Mouse (Mus musculus) heart, adult 2 months (tissue): ENCODE data around the gene Polr2i.

ENCODE experiments used
- CTCF ChIP-seq: fragments of 200-600 bp; IDR thresholded peaks from 2 replicates; pipeline ENCODE4 v1.8.1; 2022; ENCODE audit warnings: antibody characterized with exemption, mild to moderate bottlenecking, moderate library complexity
- POLR2A ChIP-seq: fragments of 200-500 bp; IDR thresholded peaks from 2 replicates; pipeline ENCODE4 v1.6.1; 2011; ENCODE audit warnings: mild to moderate bottlenecking, low read depth, low read length, control low read depth; ENCODE audit not compliant: insufficient read depth

DNA sequence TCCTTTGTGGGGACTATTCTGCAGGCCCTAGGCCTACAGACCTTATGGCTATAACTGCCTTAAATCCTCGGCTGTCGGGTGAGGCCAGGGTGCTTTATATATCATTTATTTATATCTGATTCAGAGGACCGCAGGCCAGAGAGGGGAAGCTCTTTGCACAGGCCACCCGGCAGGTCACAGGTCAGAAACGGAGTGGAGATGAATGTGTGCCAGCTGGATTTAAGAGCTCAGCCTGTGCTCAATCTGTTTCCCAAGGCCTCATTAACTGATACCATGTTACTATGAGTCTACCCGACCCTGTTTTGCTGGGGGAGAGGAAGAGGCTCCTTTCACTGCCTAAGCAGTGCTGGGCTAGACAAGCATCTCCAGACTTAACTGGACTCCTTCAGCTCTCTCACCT, 42.6 kb downstream of the Polr2i start:
- TF ChIP-seq POLR2A = no peak
- TF ChIP-seq CTCF = no peak
